Mouse (Mus musculus) heart, postnatal 0 days (tissue): ENCODE data around the gene Tnxb.

ENCODE experiments used
- CTCF ChIP-seq: IDR thresholded peaks from 2 replicates; pipeline ENCODE4 v1.5.1; 2016; ENCODE audit warnings: antibody characterized with exemption, control low read depth, low read depth
- EP300 ChIP-seq: IDR thresholded peaks from 2 replicates; pipeline ENCODE4 v1.6.1; 2016; ENCODE audit warnings: antibody characterized with exemption, low read depth

DNA sequence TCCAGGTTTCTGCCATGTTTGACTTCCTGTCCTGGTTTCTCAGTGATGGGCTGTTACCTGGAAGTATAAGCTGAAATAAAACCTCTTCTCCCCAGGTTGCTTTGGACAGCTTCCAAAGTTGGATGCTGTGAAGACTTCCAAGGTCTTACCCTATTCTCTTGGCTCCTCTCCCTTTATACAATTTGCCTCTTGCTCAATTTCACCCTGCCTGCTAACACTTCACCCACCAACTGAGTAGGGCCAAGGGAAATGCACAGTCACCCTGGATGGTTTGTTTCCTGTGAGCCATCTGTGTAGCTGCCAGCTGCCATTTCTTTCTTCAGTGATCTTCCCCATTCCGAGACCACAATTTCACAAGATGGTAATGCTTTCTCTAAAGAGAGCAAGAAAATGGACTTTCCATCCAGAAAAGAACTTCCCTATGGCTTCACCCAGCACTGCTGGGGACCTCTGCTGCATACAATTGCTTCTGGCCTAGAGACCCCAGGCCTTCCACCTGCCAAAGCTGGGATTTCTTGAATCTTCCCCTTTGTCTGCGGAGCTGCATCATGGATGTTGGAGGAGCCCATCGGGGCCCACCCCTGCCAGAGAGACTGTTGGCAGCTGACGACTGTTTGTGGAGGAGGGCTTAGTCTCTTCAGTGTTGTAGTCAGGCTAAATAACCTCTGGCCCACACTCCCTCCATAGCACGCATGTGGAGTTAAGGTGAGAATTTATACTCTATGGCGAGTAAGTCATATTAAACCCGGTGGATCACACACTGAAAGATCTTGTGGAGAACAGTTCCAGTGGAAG, 30.7 kb upstream of the Tnxb start:
- no peak for TF ChIP-seq EP300
- no peak for TF ChIP-seq CTCF
